Mouse (Mus musculus) 416B (cell line): ENCODE results near the gene Ctu2.
A peak's percentile ranks its signal among the peaks of the same experiment; 100 is the strongest.

ENCODE experiments used
- DNase-seq: peaks from one replicate; pipeline ENCODE4 v3.0.0; 2011; ENCODE audit warnings: low read depth

Gene Ctu2

GRCm38 (mm10) chr8:122475580-122476320 lies at the start of gene Ctu2, which contains the start of gene Rnf166:
Gene Ctu2, plus strand, starts transcription at chr8:122476143.
Gene Rnf166, minus strand, starts transcription at chr8:122476064.
- peak; percentile 84 for DNase-seq

GRCm38 (mm10) chr8:122426145-122426544 lies 49.8 kb upstream of the Ctu2 start:
- no peak for DNase-seq

- DNase-seq = no peak
Measured at GRCm38 (mm10) chr8:122427607-122428006, 48.3 kb upstream of the Ctu2 start.

- no peak for DNase-seq
Measured at GRCm38 (mm10) chr8:122428163-122428562, 47.8 kb upstream of the Ctu2 start.

GRCm38 (mm10) chr8:122430058-122430636 lies 45.8 kb upstream of the Ctu2 start:
- peak; percentile 64 for DNase-seq

GRCm38 (mm10) chr8:122430646-122431045 lies 45.3 kb upstream of the Ctu2 start:
- no peak for DNase-seq

GRCm38 (mm10) chr8:122431694-122432442 lies 44.1 kb upstream of the Ctu2 start:
- no peak for DNase-seq

GRCm38 (mm10) chr8:122432443-122433268 lies 43.3 kb upstream of the Ctu2 start, which contains the start of gene Cyba:
Gene Cyba, minus strand, starts transcription at chr8:122432930.
- DNase-seq = peak; percentile 82

GRCm38 (mm10) chr8:122433269-122433905 lies 42.6 kb upstream of the Ctu2 start:
- peak; percentile 51 for DNase-seq

- peak; percentile 26 for DNase-seq
Measured at GRCm38 (mm10) chr8:122435375-122435774, 40.6 kb upstream of the Ctu2 start.

- no peak for DNase-seq
Measured at GRCm38 (mm10) chr8:122436146-122436545, 39.8 kb upstream of the Ctu2 start.

- DNase-seq = no peak
Measured at GRCm38 (mm10) chr8:122436586-122437125, 39.3 kb upstream of the Ctu2 start.

- DNase-seq = peak; percentile 38
Measured at GRCm38 (mm10) chr8:122437708-122438331, 38.1 kb upstream of the Ctu2 start.

GRCm38 (mm10) chr8:122439336-122439735 lies 36.6 kb upstream of the Ctu2 start:
- no peak for DNase-seq

GRCm38 (mm10) chr8:122441326-122441725 lies 34.6 kb upstream of the Ctu2 start:
- no peak for DNase-seq

- no peak for DNase-seq
Measured at GRCm38 (mm10) chr8:122442356-122442755, 33.6 kb upstream of the Ctu2 start.

- no peak for DNase-seq
Measured at GRCm38 (mm10) chr8:122442781-122443180, 33.2 kb upstream of the Ctu2 start.

GRCm38 (mm10) chr8:122443262-122444006 lies 32.5 kb upstream of the Ctu2 start, which contains the start of gene Mvd:
Gene Mvd, minus strand, starts transcription at chr8:122443422.
- peak; percentile 99 for DNase-seq

- peak; percentile 90 for DNase-seq
Measured at GRCm38 (mm10) chr8:122444058-122444748, 31.7 kb upstream of the Ctu2 start.
